ENCODE assay signal across 11 mouse cellular contexts in the genomic region with DNA sequence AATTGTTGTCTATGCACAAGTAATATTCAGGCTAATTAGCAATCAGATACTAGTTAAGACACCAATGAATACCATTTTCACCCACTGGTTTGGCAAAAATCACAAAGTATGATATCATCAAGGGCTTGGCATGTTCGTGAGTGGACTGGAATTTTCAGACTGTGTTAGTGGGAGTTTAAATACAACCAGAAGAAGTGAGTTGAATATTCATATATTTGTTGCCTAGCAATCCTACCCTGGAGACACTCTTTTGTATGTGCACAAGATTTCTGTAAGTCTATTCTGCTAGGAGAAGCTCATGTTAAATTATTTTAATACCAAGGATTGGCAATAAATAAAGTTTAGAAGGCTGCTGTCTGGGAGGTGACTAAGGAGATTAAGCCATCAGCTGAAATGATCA.
"Had no signal": no experiment of that assay in that cellular context is flagged by ENCODE, and none has a peak within 500 bp of the region (broad histone marks: within the 10 kb centered on the region; RNA-seq: fewer than 3 reads in every experiment).

No protein-coding gene starts in this region.

- H3K4me1 ChIP-seq: liver, embryonic 12.5 days; midbrain, embryonic 12.5 days; neural tube, embryonic 15.5 days had no signal

- H3K4me3 ChIP-seq: kidney, embryonic 15.5 days; left cerebral cortex, adult 2 months; limb, embryonic 15.5 days; liver, embryonic 12.5 days; midbrain, embryonic 12.5 days; neural tube, embryonic 15.5 days had no signal

- H3K9me3 ChIP-seq: kidney, embryonic 15.5 days; limb, embryonic 15.5 days; liver, embryonic 12.5 days; midbrain, embryonic 12.5 days; neural tube, embryonic 15.5 days had no signal

- H3K36me3 ChIP-seq: kidney, embryonic 15.5 days; limb, embryonic 15.5 days; liver, embryonic 12.5 days; midbrain, embryonic 12.5 days; neural tube, embryonic 15.5 days had no signal

- H3K27ac ChIP-seq: kidney, embryonic 15.5 days; left cerebral cortex, adult 2 months; limb, embryonic 15.5 days; liver, embryonic 12.5 days; midbrain, embryonic 12.5 days; neural tube, embryonic 15.5 days; stomach, postnatal 0 days had no signal

- H3K4me2 ChIP-seq: kidney, embryonic 15.5 days; limb, embryonic 15.5 days; liver, embryonic 12.5 days; lung, embryonic 14.5 days; midbrain, embryonic 12.5 days; neural tube, embryonic 15.5 days had no signal

- H3K9ac ChIP-seq: kidney, embryonic 15.5 days; limb, embryonic 15.5 days; liver, embryonic 12.5 days; lung, embryonic 14.5 days; midbrain, embryonic 12.5 days; neural tube, embryonic 15.5 days had no signal

- H3K27me3 ChIP-seq: kidney, embryonic 15.5 days; limb, embryonic 15.5 days; liver, embryonic 12.5 days had no signal

- DNase-seq: kidney, postnatal 14 days; lung, embryonic 14.5 days; lung, postnatal 4 days; thymus, postnatal 4 days had no signal

- ATAC-seq: liver, embryonic 12.5 days had no signal
